Mouse (Mus musculus) testis, adult 2 months (tissue): Measurements from ENCODE around the gene Zdhhc13. TPM values are rescaled to one million over a fixed set of nuclear protein-coding genes. Genes with fewer than 3 reads are reported as not detected.

Experiments
- H3K27ac ChIP-seq: fragments of 200-500 bp; 2 replicates; pipeline ENCODE4 v1.5.1; 2012; ENCODE audit warnings: low read depth, low read length; ENCODE audit not compliant: control insufficient read depth, insufficient read depth
- H3K27me3 ChIP-seq: fragments of 200-500 bp; 2 replicates; pipeline ENCODE4 v1.6.1; 2012; ENCODE audit warnings: mild to moderate bottlenecking, low read length, moderate library complexity; ENCODE audit not compliant: control insufficient read depth, insufficient read depth
- H3K36me3 ChIP-seq: fragments of 200-500 bp; 2 replicates; pipeline ENCODE4 v1.6.1; 2012; ENCODE audit warnings: mild to moderate bottlenecking, low read length; ENCODE audit not compliant: control insufficient read depth, insufficient read depth
- H3K4me1 ChIP-seq: fragments of 200-500 bp; 2 replicates; pipeline ENCODE4 v1.6.1; 2012; ENCODE audit warnings: low read length; ENCODE audit not compliant: control insufficient read depth, insufficient read depth
- H3K4me3 ChIP-seq: fragments of 200-500 bp; 2 replicates; pipeline ENCODE4 v1.5.1; 2012; ENCODE audit warnings: low read depth, mild to moderate bottlenecking, low read length, moderate library complexity, mixed read lengths; ENCODE audit not compliant: control insufficient read depth
- CTCF ChIP-seq: fragments of 200-500 bp; IDR thresholded peaks from 2 replicates; pipeline ENCODE4 v1.5.1; 2012; ENCODE audit warnings: low read depth, mild to moderate bottlenecking, inconsistent platforms, low read length, moderate library complexity; ENCODE audit not compliant: control insufficient read depth, insufficient read depth, insufficient replicate concordance
- POLR2A ChIP-seq: fragments of 200-500 bp; IDR thresholded peaks from 2 replicates; pipeline ENCODE4 v1.6.1; 2012; ENCODE audit warnings: low read depth, mild to moderate bottlenecking, inconsistent platforms, low read length, moderate library complexity; ENCODE audit not compliant: control insufficient read depth
- polyA plus RNA-seq: library from polyadenylated mRNA; depleted of rRNA; stranded (reverse); fragments of >200 nt; gene quantifications from 2 replicates; pipeline ENCODE4 v1.2.3, GENCODE M21; 2012; rRNA removed

Zdhhc13 gene
- 7.2 and 12.4 TPM in 2 replicates for polyA plus RNA-seq

DNA sequence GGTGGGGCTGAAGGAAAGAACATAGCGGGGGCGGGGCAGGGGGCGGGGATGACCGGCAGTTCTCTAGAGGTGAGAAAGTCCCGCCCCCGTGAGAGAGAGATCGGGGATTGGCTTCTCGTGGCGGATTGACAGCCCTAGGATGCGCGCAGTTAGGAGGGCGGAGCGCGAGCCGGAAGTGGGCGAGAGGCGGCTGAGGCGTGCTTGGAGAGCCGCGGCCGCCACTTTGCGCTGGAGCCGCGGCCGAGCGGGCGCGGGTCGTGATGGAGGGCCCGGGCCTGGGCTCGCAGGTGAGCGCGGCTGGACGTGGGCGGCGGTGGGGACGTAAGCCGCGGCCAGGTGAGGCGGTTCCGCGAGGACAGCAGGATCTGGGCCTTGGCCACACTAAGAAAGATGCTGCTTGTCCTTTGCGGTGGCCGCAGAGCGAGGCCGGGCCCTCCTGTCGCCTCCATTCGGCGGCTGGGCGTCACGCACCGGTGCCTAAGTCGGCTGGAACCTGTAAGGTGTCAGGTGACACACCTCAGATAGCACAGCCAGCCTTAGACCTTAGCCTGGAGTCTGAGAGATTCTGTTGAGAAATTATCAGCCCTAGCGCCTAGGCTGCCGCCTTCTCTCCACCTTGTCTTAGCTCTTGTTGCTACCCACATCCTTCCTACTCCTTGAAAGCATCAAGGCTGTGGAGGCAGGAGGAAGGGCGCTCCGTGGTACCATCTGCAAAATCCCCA is at the start of gene Zdhhc13:
Gene Zdhhc13, plus strand, starts transcription at position 153 of the 722 bp plus-strand sequence.
- Histone ChIP-seq H3K27ac (peak within 1 kb of the TSS; percentile 81), H3K4me3 (peak within 1 kb of the TSS; percentile 99), H3K36me3 (no peaks in the 10 kb centered on the region), H3K4me1 (no peaks in the 10 kb centered on the region; the same call in 1 of the 2 replicates), H3K27me3 (no peaks in the 10 kb centered on the region)
- TF ChIP-seq CTCF (no peak), POLR2A (peak; percentile 83)

DNA sequence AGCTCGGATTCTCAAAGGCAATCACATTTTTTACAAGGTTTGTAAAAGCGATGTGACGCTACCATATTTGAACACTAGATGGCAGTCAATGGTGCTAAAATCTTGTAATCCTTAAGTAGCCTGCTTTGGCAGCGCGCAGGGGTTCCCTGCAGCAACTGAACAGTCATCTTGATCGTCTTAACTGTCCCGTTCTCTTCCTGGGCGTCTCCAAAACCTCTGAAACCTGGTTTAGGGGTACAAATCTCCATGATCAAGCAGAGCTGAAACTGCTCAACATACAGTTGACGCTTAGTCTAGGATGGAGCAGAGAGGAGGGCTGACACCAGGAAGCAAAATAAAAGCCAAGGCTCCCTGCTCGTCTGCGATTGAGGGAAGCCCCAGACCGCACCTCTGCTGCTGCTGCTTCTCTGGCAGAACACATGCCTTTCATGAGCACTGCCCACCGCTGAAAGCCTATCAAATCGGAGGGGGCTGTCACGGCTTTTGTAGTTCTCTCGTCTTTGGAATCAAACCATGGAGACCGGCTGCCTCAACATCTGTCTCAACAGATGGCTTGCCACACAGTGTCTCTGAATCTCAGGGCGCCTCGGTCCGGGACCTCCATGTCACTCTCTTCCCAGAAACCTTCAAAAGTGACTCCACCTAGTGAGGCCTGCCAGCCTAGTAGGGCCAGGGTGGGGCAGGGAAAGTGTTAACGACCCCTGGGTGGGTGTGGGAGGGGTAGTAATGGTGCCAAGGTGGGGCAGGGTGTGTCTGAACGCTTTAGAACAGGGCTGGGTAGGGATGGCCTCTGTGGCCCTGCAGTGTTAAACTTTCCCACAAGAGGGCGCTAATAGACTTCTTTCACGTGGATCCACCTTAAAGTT is 39.3 kb upstream of the Zdhhc13 start:
- Histone ChIP-seq H3K4me3 (peak overlapping the region; percentile 63), H3K27ac (no peak overlapping the region), H3K27me3 (no peaks in the 10 kb centered on the region), H3K36me3 (no peaks in the 10 kb centered on the region), H3K4me1 (peaks cover 8% of the 10 kb centered on the region)
- TF ChIP-seq POLR2A (no peak), CTCF (peak; percentile 74)

DNA sequence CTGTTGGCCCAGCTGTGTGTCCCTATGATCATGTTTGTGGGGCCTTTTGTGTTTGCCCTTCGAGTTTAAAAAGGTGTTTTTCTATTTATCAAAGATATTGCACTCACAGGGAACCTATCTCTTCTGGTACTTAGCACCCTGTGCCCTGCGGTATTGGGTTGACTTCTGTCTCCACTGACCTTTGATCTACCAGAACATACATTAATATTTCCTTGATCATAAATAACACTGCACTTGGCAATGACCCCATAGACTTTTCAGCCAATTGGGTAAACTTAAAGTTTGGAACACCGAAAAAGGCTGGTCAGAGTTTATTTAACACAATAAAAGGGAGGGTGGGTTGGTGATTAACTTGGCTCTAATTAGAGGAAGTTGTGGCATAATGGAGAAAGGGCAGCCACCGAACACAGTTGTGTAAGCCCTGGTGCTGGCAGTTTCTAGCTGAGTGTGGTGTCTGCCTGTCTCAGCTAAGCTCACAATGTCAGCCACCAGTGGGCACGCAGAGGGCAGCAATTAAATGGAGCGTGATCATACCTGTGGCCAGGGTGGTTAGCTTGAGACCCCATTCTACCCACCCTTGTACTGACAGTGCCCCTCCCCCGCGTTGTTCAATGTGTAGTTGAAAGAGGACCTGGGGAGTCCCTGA is 38.5 kb upstream of the Zdhhc13 start:
- Histone ChIP-seq H3K27ac (no peak overlapping the region), H3K4me3 (no peak overlapping the region), H3K27me3 (no peaks in the 10 kb centered on the region), H3K4me1 (peaks cover 8% of the 10 kb centered on the region), H3K36me3 (no peaks in the 10 kb centered on the region)
- TF ChIP-seq POLR2A (no peak), CTCF (no peak)

- Histone ChIP-seq H3K36me3 (no peaks in the 10 kb centered on the region), H3K4me1 (peaks cover 8% of the 10 kb centered on the region), H3K27ac (no peak overlapping the region), H3K27me3 (no peaks in the 10 kb centered on the region), H3K4me3 (no peak overlapping the region)
- TF ChIP-seq CTCF (no peak), POLR2A (no peak)
These were observed 37.6 kb upstream of the Zdhhc13 start for GRCm38 (mm10) chr7:48751222-48751621.

GRCm38 (mm10) chr7:48754415-48754974 is 34.3 kb upstream of the Zdhhc13 start:
- TF ChIP-seq CTCF (no peak), POLR2A (no peak)

DNA sequence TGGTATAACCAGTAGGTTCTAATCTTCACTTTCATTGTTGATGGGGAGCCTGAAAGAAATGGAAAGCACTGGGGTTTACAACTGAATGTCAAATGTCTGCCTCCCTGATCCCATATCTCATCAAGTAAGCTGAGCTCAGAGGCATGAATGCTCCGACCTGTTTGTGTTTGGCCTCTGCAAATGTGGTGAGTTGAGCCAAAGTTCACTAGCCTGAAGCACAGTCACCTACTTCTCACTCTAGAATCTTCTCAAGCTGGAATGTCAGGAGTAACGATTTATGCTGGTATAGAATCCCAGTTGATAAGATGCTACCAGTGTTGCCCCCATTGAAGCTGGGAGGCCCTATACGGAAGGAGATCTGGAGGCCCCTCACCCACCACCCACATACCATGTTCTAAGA is 33.0 kb upstream of the Zdhhc13 start:
- Histone ChIP-seq H3K27me3 (no peaks in the 10 kb centered on the region), H3K36me3 (no peaks in the 10 kb centered on the region), H3K4me1 (no peaks in the 10 kb centered on the region), H3K4me3 (no peak overlapping the region), H3K27ac (no peak overlapping the region)
- no peak for TF ChIP-seq CTCF

More at GRCm38 (mm10) chr7:48754415-48754974, 34.3 kb upstream of the Zdhhc13 start:
- H3K36me3 ChIP-seq = no peaks in the 10 kb centered on the region
- H3K4me1 ChIP-seq = peaks cover 7% of the 10 kb centered on the region
- no peaks in the 10 kb centered on the region for H3K27me3 ChIP-seq
- no peak overlapping the region for H3K27ac ChIP-seq
- H3K4me3 ChIP-seq = no peak overlapping the region

DNA sequence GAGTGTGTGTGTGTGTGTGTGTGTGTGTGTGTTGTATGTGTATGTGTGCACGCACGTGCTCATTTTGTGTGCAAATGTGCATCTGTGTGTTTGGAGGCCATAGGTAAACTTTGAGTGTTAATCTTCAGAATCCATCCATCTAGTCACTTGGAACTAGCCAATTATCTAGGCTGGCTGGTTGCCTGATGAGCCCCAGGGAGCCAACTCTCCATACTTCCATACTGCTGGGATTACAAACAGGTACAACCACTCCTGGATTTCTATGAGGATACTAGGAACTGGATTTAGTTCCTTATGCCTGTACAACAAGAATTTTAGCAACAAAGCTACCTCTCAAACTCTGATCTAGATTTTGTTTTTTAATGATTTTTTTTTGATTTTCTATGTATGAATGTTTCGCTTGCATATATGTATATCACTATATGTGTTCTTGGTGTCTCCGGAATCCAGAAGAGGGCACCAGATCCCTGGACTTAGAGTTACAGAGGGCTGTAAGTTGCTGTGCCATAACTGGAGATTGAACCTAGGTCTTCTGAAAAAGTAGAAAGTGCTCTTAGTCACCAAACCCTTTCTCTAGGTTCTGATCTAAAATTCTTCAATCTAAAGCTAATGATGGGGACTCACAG is 32.4 kb upstream of the Zdhhc13 start:
- no peaks in the 10 kb centered on the region for H3K4me1 ChIP-seq
- H3K27me3 ChIP-seq = no peaks in the 10 kb centered on the region
- H3K4me3 ChIP-seq = no peak overlapping the region
- H3K27ac ChIP-seq = no peak overlapping the region
- TF ChIP-seq POLR2A = no peak
- no peak for TF ChIP-seq CTCF
- no peaks in the 10 kb centered on the region for H3K36me3 ChIP-seq
